Mouse (Mus musculus) midbrain, embryonic 10.5 days (tissue): Measurements from ENCODE around the gene Iffo2. TPM values are rescaled to one million over a fixed set of nuclear protein-coding genes. Genes with fewer than 3 reads are reported as not detected.

Experiments
- DNase-seq: peaks from one replicate; pipeline ENCODE4 v3.0.0-alpha.2; 2017; ENCODE audit warnings: low spot score
- H3K27ac ChIP-seq: fragments of 300-500 bp; sonication (generic); replicated peaks from 2 replicates; pipeline ENCODE4 v1.5.1; 2016; ENCODE audit warnings: mild to moderate bottlenecking
- H3K27me3 ChIP-seq: fragments of 300-500 bp; sonication (generic); 2 replicates; pipeline ENCODE4 v1.6.1; 2016; ENCODE audit warnings: low read depth, mild to moderate bottlenecking; ENCODE audit not compliant: poor library complexity, severe bottlenecking
- H3K36me3 ChIP-seq: fragments of 300-500 bp; sonication (generic); 2 replicates; pipeline ENCODE4 v1.6.1; 2016; ENCODE audit warnings: mild to moderate bottlenecking, moderate library complexity
- H3K4me1 ChIP-seq: fragments of 300-500 bp; sonication (generic); 2 replicates; pipeline ENCODE4 v1.6.1; 2016
- H3K4me3 ChIP-seq: fragments of 300-500 bp; sonication (generic); 2 replicates; pipeline ENCODE4 v1.5.1; 2016; ENCODE audit warnings: mild to moderate bottlenecking, moderate library complexity
- H3K9me3 ChIP-seq: fragments of 300-500 bp; sonication (generic); replicated peaks from 2 replicates; pipeline ENCODE4 v1.6.1; 2016; ENCODE audit warnings: mild to moderate bottlenecking
- WGBS: fragments of 180-500 bp; shearing (Covaris S2); methylation state at CpG from one replicate; pipeline ENCODE4 v1.1.7; 2016; 5-methylcytosine and 5-hydroxymethylcytosine counted together
- polyA plus RNA-seq: library from polyadenylated mRNA; unstranded; fragments of >200 nt; fragmentation: Nextera tagmentation; extraction: Ambion mirVana; gene quantifications from 2 replicates; pipeline ENCODE4 v1.2.1, GENCODE M21; 2016

Iffo2 gene
- polyA plus RNA-seq, 1 experiment from 2014 or later, result 3.5 TPM

- H3K27ac ChIP-seq, result 0 out of 2 replicates have a peak overlapping the region, but pooled peaks have one; percentile 6
- 77% methylated on average over 4 of the region's 4 CpGs for WGBS
Observed at GRCm38 (mm10) chr4:139587370-139587769, 57.0 kb downstream of the Iffo2 start.

GRCm38 (mm10) chr4:139587773-139588172 lies 57.4 kb downstream of the Iffo2 start:
- Histone ChIP-seq H3K27ac (0 out of 2 replicates have a peak overlapping the region, but pooled peaks have one; percentile 6), H3K4me1 (peaks cover 65% of the 10 kb centered on the region)
- no peak for DNase-seq

More at GRCm38 (mm10) chr4:139587370-139587769, 57.0 kb downstream of the Iffo2 start:
- Histone ChIP-seq H3K9me3 (no peaks in the 10 kb centered on the region), H3K4me1 (peaks cover 69% of the 10 kb centered on the region), H3K4me3 (no peak overlapping the region), H3K27me3 (no peaks in the 10 kb centered on the region), H3K36me3 (no peaks in the 10 kb centered on the region)
- no peak for DNase-seq

GRCm38 (mm10) chr4:139589351-139590027 lies 59.1 kb downstream of the Iffo2 start:
- Histone ChIP-seq H3K27ac (peak overlapping the region; percentile 80), H3K4me1 (peaks cover 59% of the 10 kb centered on the region), H3K4me3 (no peak overlapping the region), H3K36me3 (no peaks in the 10 kb centered on the region), H3K9me3 (no peaks in the 10 kb centered on the region), H3K27me3 (no peaks in the 10 kb centered on the region)
- peak; percentile 36 for DNase-seq
- 47% methylated on average over 5 of the region's 5 CpGs for WGBS

More at GRCm38 (mm10) chr4:139587773-139588172, 57.4 kb downstream of the Iffo2 start:
- WGBS, result 88% methylated on average over 4 of the region's 4 CpGs
- H3K27me3 ChIP-seq, result no peaks in the 10 kb centered on the region
- no peak overlapping the region for H3K4me3 ChIP-seq
- H3K36me3 ChIP-seq, result no peaks in the 10 kb centered on the region
- H3K9me3 ChIP-seq, result no peaks in the 10 kb centered on the region

- DNase-seq, result peak; percentile 57
Observed at GRCm38 (mm10) chr4:139590446-139590845, 60.1 kb downstream of the Iffo2 start.

GRCm38 (mm10) chr4:139592895-139593294 lies 62.5 kb downstream of the Iffo2 start:
- H3K36me3 ChIP-seq, result no peaks in the 10 kb centered on the region
- no peak overlapping the region for H3K4me3 ChIP-seq
- no peak for DNase-seq
- no peaks in the 10 kb centered on the region for H3K9me3 ChIP-seq
- H3K4me1 ChIP-seq, result peaks cover 68% of the 10 kb centered on the region
- H3K27ac ChIP-seq, result 0 out of 2 replicates have a peak overlapping the region, but pooled peaks have one; percentile 10
- H3K27me3 ChIP-seq, result peaks cover 3% of the 10 kb centered on the region; the same call in 1 of the 2 replicates
- WGBS, result 82% methylated on average over 7 of the region's 7 CpGs

More at GRCm38 (mm10) chr4:139590446-139590845, 60.1 kb downstream of the Iffo2 start:
- Histone ChIP-seq H3K9me3 (no peaks in the 10 kb centered on the region), H3K36me3 (no peaks in the 10 kb centered on the region), H3K27me3 (no peaks in the 10 kb centered on the region), H3K4me3 (no peak overlapping the region), H3K27ac (peak overlapping the region; percentile 80), H3K4me1 (peaks cover 58% of the 10 kb centered on the region)
- WGBS, result 35% methylated on average over 4 of the region's 4 CpGs

- H3K9me3 ChIP-seq, result no peaks in the 10 kb centered on the region
- H3K4me1 ChIP-seq, result peaks cover 72% of the 10 kb centered on the region
- DNase-seq, result no peak
- 73% methylated on average over 6 of the region's 6 CpGs for WGBS
- H3K27ac ChIP-seq, result 0 out of 2 replicates have a peak overlapping the region, but pooled peaks have one; percentile 10
- H3K27me3 ChIP-seq, result peaks cover 6% of the 10 kb centered on the region; the same call in 1 of the 2 replicates
- H3K36me3 ChIP-seq, result no peaks in the 10 kb centered on the region
- H3K4me3 ChIP-seq, result no peak overlapping the region
Observed at GRCm38 (mm10) chr4:139593383-139593782, 63.0 kb downstream of the Iffo2 start.

GRCm38 (mm10) chr4:139594062-139594461 lies 63.7 kb downstream of the Iffo2 start:
- H3K4me1 ChIP-seq, result peaks cover 79% of the 10 kb centered on the region
- no peak overlapping the region for H3K27ac ChIP-seq
- peaks cover 6% of the 10 kb centered on the region; the same call in 1 of the 2 replicates for H3K27me3 ChIP-seq
- no peaks in the 10 kb centered on the region for H3K36me3 ChIP-seq
- H3K4me3 ChIP-seq, result no peak overlapping the region
- WGBS, result 55% methylated on average over 3 of the region's 3 CpGs
- no peak for DNase-seq
- H3K9me3 ChIP-seq, result no peaks in the 10 kb centered on the region

- H3K4me3 ChIP-seq, result no peak overlapping the region
- H3K36me3 ChIP-seq, result no peaks in the 10 kb centered on the region
- H3K27me3 ChIP-seq, result peaks cover 6% of the 10 kb centered on the region; the same call in 1 of the 2 replicates
- peak overlapping the region; percentile 85 for H3K27ac ChIP-seq
- no peaks in the 10 kb centered on the region for H3K9me3 ChIP-seq
- no peak for DNase-seq
- H3K4me1 ChIP-seq, result peaks cover 80% of the 10 kb centered on the region
- 35% methylated on average over 9 of the region's 9 CpGs for WGBS
Observed at GRCm38 (mm10) chr4:139596715-139597114, 66.4 kb downstream of the Iffo2 start.

GRCm38 (mm10) chr4:139597286-139598284 lies 67.2 kb downstream of the Iffo2 start:
- Histone ChIP-seq H3K4me3 (no peak overlapping the region), H3K4me1 (peaks cover 85% of the 10 kb centered on the region), H3K27ac (peak overlapping the region; percentile 85), H3K36me3 (no peaks in the 10 kb centered on the region), H3K9me3 (no peaks in the 10 kb centered on the region), H3K27me3 (peaks cover 6% of the 10 kb centered on the region; the same call in 1 of the 2 replicates)
- DNase-seq, result no peak
- 63% methylated on average over 20 of the region's 20 CpGs for WGBS

GRCm38 (mm10) chr4:139598356-139598755 lies 68.0 kb downstream of the Iffo2 start:
- H3K4me3 ChIP-seq, result peak overlapping the region; percentile 45; the same call in 1 of the 2 replicates
- H3K9me3 ChIP-seq, result no peaks in the 10 kb centered on the region
- peak overlapping the region; percentile 85 for H3K27ac ChIP-seq
- DNase-seq, result no peak
- no peaks in the 10 kb centered on the region for H3K36me3 ChIP-seq
- peaks cover 6% of the 10 kb centered on the region; the same call in 1 of the 2 replicates for H3K27me3 ChIP-seq
- peaks cover 85% of the 10 kb centered on the region for H3K4me1 ChIP-seq
- 41% methylated on average over 13 of the region's 13 CpGs for WGBS

GRCm38 (mm10) chr4:139598950-139599518 lies 68.7 kb downstream of the Iffo2 start:
- H3K27me3 ChIP-seq, result peaks cover 6% of the 10 kb centered on the region; the same call in 1 of the 2 replicates
- no peaks in the 10 kb centered on the region for H3K36me3 ChIP-seq
- peak; percentile 87 for DNase-seq
- peak overlapping the region; percentile 45 for H3K4me3 ChIP-seq
- 1% methylated on average over 12 of the region's 12 CpGs for WGBS
- peaks cover 81% of the 10 kb centered on the region for H3K4me1 ChIP-seq
- H3K27ac ChIP-seq, result peak overlapping the region; percentile 85
- no peaks in the 10 kb centered on the region for H3K9me3 ChIP-seq
